Mouse (Mus musculus) forebrain, embryonic 13.5 days (tissue): ENCODE measurements around the gene Gm26992. TPM values are rescaled to one million over a fixed set of nuclear protein-coding genes. Genes with fewer than 3 reads are reported as not detected.

Experiments used
- ATAC-seq: fragments of 200-750 bp; cut with Nextera tagmentation; 2 replicates; pipeline ENCODE4 v1.8.0; 2017
- H3K27ac ChIP-seq: fragments of 300-500 bp; sonication (generic); 2 replicates; pipeline ENCODE4 v1.5.1; 2015; ENCODE audit warnings: inconsistent platforms, mild to moderate bottlenecking, moderate library complexity
- H3K27me3 ChIP-seq: fragments of 300-500 bp; sonication (generic); 2 replicates; pipeline ENCODE4 v1.6.1; 2015; ENCODE audit warnings: mild to moderate bottlenecking, inconsistent platforms
- H3K36me3 ChIP-seq: fragments of 300-500 bp; sonication (generic); 2 replicates; pipeline ENCODE4 v1.6.1; 2015; ENCODE audit warnings: mild to moderate bottlenecking, inconsistent platforms; ENCODE audit not compliant: poor library complexity, severe bottlenecking
- H3K4me1 ChIP-seq: fragments of 300-500 bp; sonication (generic); 2 replicates; pipeline ENCODE4 v1.6.1; 2015; ENCODE audit warnings: inconsistent platforms
- H3K4me2 ChIP-seq: fragments of 300-500 bp; sonication (generic); 2 replicates; pipeline ENCODE4 v1.6.1; 2015; ENCODE audit warnings: inconsistent platforms, mild to moderate bottlenecking, moderate library complexity
- H3K4me3 ChIP-seq: fragments of 300-500 bp; sonication (generic); 2 replicates; pipeline ENCODE4 v1.5.1; 2015; ENCODE audit warnings: mild to moderate bottlenecking, inconsistent platforms
- H3K9ac ChIP-seq: fragments of 300-500 bp; sonication (generic); 2 replicates; pipeline ENCODE4 v1.6.1; 2015; ENCODE audit warnings: mild to moderate bottlenecking, inconsistent platforms
- H3K9me3 ChIP-seq: fragments of 300-500 bp; sonication (generic); replicated peaks from 2 replicates; pipeline ENCODE4 v1.6.1; 2016; ENCODE audit warnings: inconsistent platforms
- WGBS: fragments of 180-500 bp; shearing (Covaris S2); methylation state at CpG from one replicate; pipeline ENCODE4 v1.1.7; 2015; 5-methylcytosine and 5-hydroxymethylcytosine counted together
- polyA plus RNA-seq: library from polyadenylated mRNA; unstranded; fragments of >200 nt; fragmentation: Nextera tagmentation; extraction: Ambion mirVana; gene quantifications from 2 replicates; pipeline ENCODE4 v1.2.1, GENCODE M21; 2015

Gm26992 gene
- polyA plus RNA-seq: not detected in 2 replicates

- Histone ChIP-seq H3K27ac (no peak within 1 kb of the TSS), H3K9ac (no peak within 1 kb of the TSS), H3K36me3 (no peaks in the 10 kb centered on the region), H3K9me3 (no peaks in the 10 kb centered on the region), H3K4me1 (no peaks in the 10 kb centered on the region), H3K4me3 (no peak within 1 kb of the TSS), H3K27me3 (peaks cover 21% of the 10 kb centered on the region), H3K4me2 (no peak within 1 kb of the TSS)
- WGBS: 91% methylated on average over 2 of the region's 2 CpGs
- no peak for ATAC-seq
Observed at GRCm38 (mm10) chrX:103421710-103422109, at the start of gene Gm26992. Gene Gm26992, plus strand, starts transcription at chrX:103422010.

- no peak overlapping the region for H3K27ac ChIP-seq
- no peaks in the 10 kb centered on the region for H3K4me1 ChIP-seq
- no peak overlapping the region for H3K4me3 ChIP-seq
- WGBS: 68% methylated on average over 5 of the region's 5 CpGs
- ATAC-seq: no peak
- no peak overlapping the region for H3K9ac ChIP-seq
- H3K9me3 ChIP-seq: no peaks in the 10 kb centered on the region
- no peaks in the 10 kb centered on the region for H3K36me3 ChIP-seq
- no peak overlapping the region for H3K4me2 ChIP-seq
- peaks cover 19% of the 10 kb centered on the region; the same call in 1 of the 2 replicates for H3K27me3 ChIP-seq
Observed at GRCm38 (mm10) chrX:103374250-103374649, 47.6 kb upstream of the Gm26992 start.

- no peaks in the 10 kb centered on the region for H3K4me1 ChIP-seq
- H3K36me3 ChIP-seq: no peaks in the 10 kb centered on the region
- H3K4me2 ChIP-seq: no peak overlapping the region
- no peak overlapping the region for H3K27ac ChIP-seq
- WGBS: 81% methylated on average over 3 of the region's 3 CpGs
- no peak overlapping the region for H3K9ac ChIP-seq
- ATAC-seq: no peak
- H3K27me3 ChIP-seq: peaks cover 23% of the 10 kb centered on the region
- H3K4me3 ChIP-seq: no peak overlapping the region
- H3K9me3 ChIP-seq: no peaks in the 10 kb centered on the region
Observed at GRCm38 (mm10) chrX:103384528-103384927, 37.3 kb upstream of the Gm26992 start.

- no peak overlapping the region for H3K27ac ChIP-seq
- no peak overlapping the region for H3K4me2 ChIP-seq
- WGBS: 90% methylated on average over 3 of the region's 3 CpGs
- no peak overlapping the region for H3K9ac ChIP-seq
- H3K9me3 ChIP-seq: no peaks in the 10 kb centered on the region
- peaks cover 20% of the 10 kb centered on the region; the same call in 1 of the 2 replicates for H3K27me3 ChIP-seq
- H3K4me3 ChIP-seq: no peak overlapping the region
- no peak for ATAC-seq
- no peaks in the 10 kb centered on the region for H3K36me3 ChIP-seq
- H3K4me1 ChIP-seq: no peaks in the 10 kb centered on the region
Observed at GRCm38 (mm10) chrX:103388131-103388530, 33.7 kb upstream of the Gm26992 start.

GRCm38 (mm10) chrX:103393841-103394240, 28.0 kb upstream of the Gm26992 start:
- Histone ChIP-seq H3K4me2 (no peak overlapping the region), H3K9me3 (no peaks in the 10 kb centered on the region), H3K36me3 (no peaks in the 10 kb centered on the region), H3K4me1 (no peaks in the 10 kb centered on the region), H3K4me3 (no peak overlapping the region), H3K27ac (no peak overlapping the region), H3K9ac (no peak overlapping the region), H3K27me3 (peaks cover 24% of the 10 kb centered on the region)
- 71% methylated on average over 1 of the region's 1 CpGs for WGBS
- ATAC-seq: no peak

- no peak for ATAC-seq
- no peaks in the 10 kb centered on the region for H3K4me1 ChIP-seq
- no peaks in the 10 kb centered on the region for H3K9me3 ChIP-seq
- H3K27ac ChIP-seq: no peak overlapping the region
- peaks cover 45% of the 10 kb centered on the region; the same call in 1 of the 2 replicates for H3K27me3 ChIP-seq
- H3K4me2 ChIP-seq: no peak overlapping the region
- no peak overlapping the region for H3K9ac ChIP-seq
- H3K36me3 ChIP-seq: no peaks in the 10 kb centered on the region
- no peak overlapping the region for H3K4me3 ChIP-seq
- 35% methylated on average over 8 of the region's 13 CpGs for WGBS
Observed at GRCm38 (mm10) chrX:103405021-103405420, 16.8 kb upstream of the Gm26992 start.

GRCm38 (mm10) chrX:103414167-103414566, 7.6 kb upstream of the Gm26992 start, which contains the start of gene Tsx:
Gene Tsx, plus strand, starts transcription at chrX:103414467.
- Histone ChIP-seq H3K27ac (no peak within 1 kb of the TSS), H3K4me1 (no peaks in the 10 kb centered on the region), H3K36me3 (no peaks in the 10 kb centered on the region), H3K4me2 (no peak within 1 kb of the TSS), H3K9me3 (no peaks in the 10 kb centered on the region), H3K4me3 (no peak within 1 kb of the TSS), H3K9ac (no peak within 1 kb of the TSS), H3K27me3 (peaks cover 38% of the 10 kb centered on the region; the same call in 1 of the 2 replicates)
- ATAC-seq: no peak
- 84% methylated on average over 5 of the region's 5 CpGs for WGBS

- H3K36me3 ChIP-seq: no peaks in the 10 kb centered on the region
- no peak for ATAC-seq
- H3K27ac ChIP-seq: no peak overlapping the region
- 77% methylated on average over 7 of the region's 7 CpGs for WGBS
- H3K4me3 ChIP-seq: no peak overlapping the region
- no peaks in the 10 kb centered on the region for H3K4me1 ChIP-seq
- no peaks in the 10 kb centered on the region for H3K9me3 ChIP-seq
- no peak overlapping the region for H3K9ac ChIP-seq
- H3K4me2 ChIP-seq: no peak overlapping the region
- peaks cover 27% of the 10 kb centered on the region for H3K27me3 ChIP-seq
Observed at GRCm38 (mm10) chrX:103427677-103428076, 5.9 kb downstream of the Gm26992 start.

GRCm38 (mm10) chrX:103432293-103432692, 10.5 kb downstream of the Gm26992 start:
- H3K27ac ChIP-seq: no peak overlapping the region
- no peak overlapping the region for H3K9ac ChIP-seq
- WGBS: 79% methylated on average over 7 of the region's 7 CpGs
- no peak overlapping the region for H3K4me2 ChIP-seq
- H3K4me3 ChIP-seq: no peak overlapping the region
- no peaks in the 10 kb centered on the region for H3K4me1 ChIP-seq
- H3K36me3 ChIP-seq: no peaks in the 10 kb centered on the region
- no peaks in the 10 kb centered on the region for H3K9me3 ChIP-seq
- H3K27me3 ChIP-seq: peaks cover 37% of the 10 kb centered on the region; the same call in 1 of the 2 replicates
- ATAC-seq: no peak

- Histone ChIP-seq H3K36me3 (no peaks in the 10 kb centered on the region), H3K9ac (no peak overlapping the region), H3K4me3 (no peak overlapping the region), H3K27ac (no peak overlapping the region), H3K9me3 (no peaks in the 10 kb centered on the region), H3K4me2 (no peak overlapping the region), H3K27me3 (peaks cover 35% of the 10 kb centered on the region), H3K4me1 (no peaks in the 10 kb centered on the region)
- ATAC-seq: no peak
- WGBS: 17% methylated on average over 9 of the region's 9 CpGs
Observed at GRCm38 (mm10) chrX:103438023-103438422, 16.2 kb downstream of the Gm26992 start.

GRCm38 (mm10) chrX:103440803-103441202, 19.0 kb downstream of the Gm26992 start:
- Histone ChIP-seq H3K36me3 (no peaks in the 10 kb centered on the region), H3K9me3 (no peaks in the 10 kb centered on the region), H3K4me2 (no peak overlapping the region), H3K4me1 (no peaks in the 10 kb centered on the region), H3K4me3 (no peak overlapping the region), H3K27ac (no peak overlapping the region), H3K9ac (no peak overlapping the region), H3K27me3 (peaks cover 34% of the 10 kb centered on the region)
- 0 out of 2 replicates have a peak, but pooled peaks have one; percentile 30 for ATAC-seq
- WGBS: 0% methylated on average over 1 of the region's 1 CpGs

- no peak for ATAC-seq
- WGBS: 38% methylated on average over 7 of the region's 7 CpGs
- no peaks in the 10 kb centered on the region for H3K4me1 ChIP-seq
Observed at GRCm38 (mm10) chrX:103443755-103444154, 21.9 kb downstream of the Gm26992 start.

GRCm38 (mm10) chrX:103447539-103448169, 25.8 kb downstream of the Gm26992 start:
- no peaks in the 10 kb centered on the region for H3K36me3 ChIP-seq
- peak overlapping the region; percentile 69 for H3K4me2 ChIP-seq
- H3K27me3 ChIP-seq: peaks cover 41% of the 10 kb centered on the region
- peak overlapping the region; percentile 50 for H3K9ac ChIP-seq
- H3K4me3 ChIP-seq: peak overlapping the region; percentile 38
- H3K9me3 ChIP-seq: no peaks in the 10 kb centered on the region
- no peak overlapping the region for H3K27ac ChIP-seq
- no peaks in the 10 kb centered on the region for H3K4me1 ChIP-seq
- WGBS: 10% methylated on average over 34 of the region's 34 CpGs
- no peak for ATAC-seq

More at GRCm38 (mm10) chrX:103443755-103444154, 21.9 kb downstream of the Gm26992 start:
- no peaks in the 10 kb centered on the region for H3K36me3 ChIP-seq
- H3K27ac ChIP-seq: no peak overlapping the region
- H3K9me3 ChIP-seq: no peaks in the 10 kb centered on the region
- H3K27me3 ChIP-seq: peaks cover 39% of the 10 kb centered on the region
- H3K9ac ChIP-seq: no peak overlapping the region
- H3K4me2 ChIP-seq: no peak overlapping the region
- no peak overlapping the region for H3K4me3 ChIP-seq
